Mouse (Mus musculus): ENCODE results near the gene Chrd. TPM values are rescaled to one million over a fixed set of nuclear protein-coding genes. Genes with fewer than 3 reads are reported as not detected.

Chrd gene
- polyA plus RNA-seq, 1 experiment from 2014 or later, result 1.5 TPM

- H3K4me2 ChIP-seq (ENCODE audit: low read depth, low read length), result no peak overlapping the region
- H3K4me1 ChIP-seq (ENCODE audit: control insufficient read depth, insufficient read depth, low read length), result no peaks in the 10 kb centered on the region
- no peak overlapping the region for H3K4me3 ChIP-seq (ENCODE audit: low read depth, low read length)
- no peaks in the 10 kb centered on the region for H3K27me3 ChIP-seq (ENCODE audit: control insufficient read depth, insufficient read depth, low read length)
- H3K9ac ChIP-seq (replicated peaks; ENCODE audit: low read length), result no peak overlapping the region
- no peak for ATAC-seq (replicated peaks; ENCODE audit: insufficient number of reproducible peaks, low FRiP score, low TSS enrichment, low read depth)
- no peak for DNase-seq (ENCODE audit: low spot score)
- WGBS, result 84% methylated on average over 4 of the region's 4 CpGs
- no peak overlapping the region for H3K27ac ChIP-seq (replicated peaks; ENCODE audit: low read depth, low read length)
- no peaks in the 10 kb centered on the region for H3K9me3 ChIP-seq (replicated peaks; ENCODE audit: control insufficient read depth, low read length)
- no peaks in the 10 kb centered on the region for H3K36me3 ChIP-seq (replicated peaks; ENCODE audit: control insufficient read depth, insufficient read depth, low read depth, low read length)
These were observed 48.2 kb downstream of the Chrd start for GRCm38 (mm10) chr16:20781101-20781630.

- ATAC-seq (replicated peaks; ENCODE audit: insufficient number of reproducible peaks, low FRiP score, low TSS enrichment, low read depth) (no peak), DNase-seq (ENCODE audit: low spot score) (no peak)
- Histone ChIP-seq H3K4me1 (ENCODE audit: control insufficient read depth, insufficient read depth, low read length) (no peaks in the 10 kb centered on the region), H3K9ac (replicated peaks; ENCODE audit: low read length) (no peak overlapping the region), H3K4me3 (ENCODE audit: low read depth, low read length) (no peak overlapping the region), H3K9me3 (replicated peaks; ENCODE audit: control insufficient read depth, low read length) (no peaks in the 10 kb centered on the region), H3K4me2 (ENCODE audit: low read depth, low read length) (no peak overlapping the region), H3K36me3 (replicated peaks; ENCODE audit: control insufficient read depth, insufficient read depth, low read depth, low read length) (no peaks in the 10 kb centered on the region), H3K27ac (replicated peaks; ENCODE audit: low read depth, low read length) (no peak overlapping the region), H3K27me3 (ENCODE audit: control insufficient read depth, insufficient read depth, low read length) (no peaks in the 10 kb centered on the region)
- WGBS, result 85% methylated on average over 2 of the region's 2 CpGs
These were observed 51.0 kb downstream of the Chrd start for GRCm38 (mm10) chr16:20783891-20784290.

DNA sequence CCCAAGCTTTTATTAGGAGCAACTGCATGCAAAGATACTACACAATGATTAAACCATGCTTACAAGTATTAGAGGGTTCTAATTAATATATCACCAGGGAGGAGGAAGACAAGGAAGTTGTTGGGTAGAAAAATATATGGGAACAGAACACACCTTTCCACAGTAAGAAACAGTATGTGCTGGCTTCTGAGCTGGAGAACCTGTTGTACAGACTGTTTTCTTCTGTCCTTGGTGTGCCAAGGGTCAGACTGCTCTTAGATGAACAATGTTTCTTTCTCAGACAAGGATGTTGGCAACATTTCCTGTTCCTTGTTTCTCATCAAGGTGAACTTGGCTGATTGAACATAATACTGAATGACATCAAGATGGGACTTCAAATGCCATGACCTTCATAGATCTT, 51.8 kb downstream of the Chrd start:
- DNase-seq (ENCODE audit: low spot score) (no peak), ATAC-seq (replicated peaks; ENCODE audit: insufficient number of reproducible peaks, low FRiP score, low TSS enrichment, low read depth) (no peak)
- no peak overlapping the region for H3K9ac ChIP-seq (replicated peaks; ENCODE audit: low read length)
- no peaks in the 10 kb centered on the region for H3K4me1 ChIP-seq (ENCODE audit: control insufficient read depth, insufficient read depth, low read length)
- no peaks in the 10 kb centered on the region for H3K36me3 ChIP-seq (replicated peaks; ENCODE audit: control insufficient read depth, insufficient read depth, low read depth, low read length)
- H3K27me3 ChIP-seq (ENCODE audit: control insufficient read depth, insufficient read depth, low read length), result no peaks in the 10 kb centered on the region
- H3K4me3 ChIP-seq (ENCODE audit: low read depth, low read length), result no peak overlapping the region
- no peaks in the 10 kb centered on the region for H3K9me3 ChIP-seq (replicated peaks; ENCODE audit: control insufficient read depth, low read length)
- no peak overlapping the region for H3K4me2 ChIP-seq (ENCODE audit: low read depth, low read length)
- H3K27ac ChIP-seq (replicated peaks; ENCODE audit: low read depth, low read length), result no peak overlapping the region

- no peak overlapping the region for H3K9ac ChIP-seq (replicated peaks; ENCODE audit: low read length)
- DNase-seq (ENCODE audit: low spot score) (no peak), ATAC-seq (replicated peaks; ENCODE audit: insufficient number of reproducible peaks, low FRiP score, low TSS enrichment, low read depth) (no peak)
- H3K4me1 ChIP-seq (ENCODE audit: control insufficient read depth, insufficient read depth, low read length), result no peaks in the 10 kb centered on the region
- no peak overlapping the region for H3K27ac ChIP-seq (replicated peaks; ENCODE audit: low read depth, low read length)
- H3K36me3 ChIP-seq (replicated peaks; ENCODE audit: control insufficient read depth, insufficient read depth, low read depth, low read length), result no peaks in the 10 kb centered on the region
- H3K4me3 ChIP-seq (ENCODE audit: low read depth, low read length), result no peak overlapping the region
- no peaks in the 10 kb centered on the region for H3K27me3 ChIP-seq (ENCODE audit: control insufficient read depth, insufficient read depth, low read length)
- H3K4me2 ChIP-seq (ENCODE audit: low read depth, low read length), result no peak overlapping the region
- H3K9me3 ChIP-seq (replicated peaks; ENCODE audit: control insufficient read depth, low read length), result no peaks in the 10 kb centered on the region
- WGBS, result 92% methylated on average over 6 of the region's 6 CpGs
These were observed 53.6 kb downstream of the Chrd start for GRCm38 (mm10) chr16:20786556-20786955.

- no peak overlapping the region for H3K9ac ChIP-seq (replicated peaks; ENCODE audit: low read length)
- H3K27me3 ChIP-seq (ENCODE audit: control insufficient read depth, insufficient read depth, low read length), result no peaks in the 10 kb centered on the region
- H3K27ac ChIP-seq (replicated peaks; ENCODE audit: low read depth, low read length), result no peak overlapping the region
- DNase-seq (ENCODE audit: low spot score) (no peak), ATAC-seq (replicated peaks; ENCODE audit: insufficient number of reproducible peaks, low FRiP score, low TSS enrichment, low read depth) (no peak)
- no peaks in the 10 kb centered on the region for H3K9me3 ChIP-seq (replicated peaks; ENCODE audit: control insufficient read depth, low read length)
- no peaks in the 10 kb centered on the region for H3K36me3 ChIP-seq (replicated peaks; ENCODE audit: control insufficient read depth, insufficient read depth, low read depth, low read length)
- WGBS, result 66% methylated on average over 6 of the region's 6 CpGs
- no peak overlapping the region for H3K4me2 ChIP-seq (ENCODE audit: low read depth, low read length)
- H3K4me3 ChIP-seq (ENCODE audit: low read depth, low read length), result no peak overlapping the region
- H3K4me1 ChIP-seq (ENCODE audit: control insufficient read depth, insufficient read depth, low read length), result no peaks in the 10 kb centered on the region
These were observed 58.9 kb downstream of the Chrd start for GRCm38 (mm10) chr16:20791803-20792202.

Other genes with a start within 250 kb of the Chrd start
- 144 and 156 TPM in 2 replicates for gene Eif2b5, start 234.3 kb upstream of the Chrd start, polyA plus RNA-seq (2014; fragmentation: Nextera tagmentation; extraction: Ambion mirVana)
- 37.1 and 38.5 TPM in 2 replicates for gene Dvl3, start 216.1 kb upstream of the Chrd start, polyA plus RNA-seq (2014; fragmentation: Nextera tagmentation; extraction: Ambion mirVana)
- 726 and 756 TPM in 2 replicates for gene Ap2m1, start 197.6 kb upstream of the Chrd start, polyA plus RNA-seq (2014; fragmentation: Nextera tagmentation; extraction: Ambion mirVana)
- gene Abcf3, start 184.6 kb upstream of the Chrd start, polyA plus RNA-seq (2014; fragmentation: Nextera tagmentation; extraction: Ambion mirVana), result 56.3 and 58.1 TPM in 2 replicates
- gene Vwa5b2, start 143.7 kb upstream of the Chrd start, polyA plus RNA-seq (2014; fragmentation: Nextera tagmentation; extraction: Ambion mirVana), result 1.4 TPM in 2 replicates
- 32.5 and 35.8 TPM in 2 replicates for gene Eef1akmt4, start 121.5 kb upstream of the Chrd start, polyA plus RNA-seq (2014; fragmentation: Nextera tagmentation; extraction: Ambion mirVana)
- gene Gm49333, start 121.5 kb upstream of the Chrd start, polyA plus RNA-seq (2014; fragmentation: Nextera tagmentation; extraction: Ambion mirVana), result not detected in 2 replicates
- 47.3 and 49.4 TPM in 2 replicates for gene Alg3, start 121.4 kb upstream of the Chrd start, polyA plus RNA-seq (2014; fragmentation: Nextera tagmentation; extraction: Ambion mirVana)
- 1.8 and 2.2 TPM in 2 replicates for gene Camk2n2, start 111.8 kb upstream of the Chrd start, polyA plus RNA-seq (2014; fragmentation: Nextera tagmentation; extraction: Ambion mirVana)
- 2.4 and 2.5 TPM in 2 replicates for gene Ece2, start 103.3 kb upstream of the Chrd start, polyA plus RNA-seq (2014; fragmentation: Nextera tagmentation; extraction: Ambion mirVana)
- 500 and 501 TPM in 2 replicates for gene Psmd2, start 81.5 kb upstream of the Chrd start, polyA plus RNA-seq (2014; fragmentation: Nextera tagmentation; extraction: Ambion mirVana)
- 156 TPM in 2 replicates for gene Eif4g1, start 64.8 kb upstream of the Chrd start, polyA plus RNA-seq (2014; fragmentation: Nextera tagmentation; extraction: Ambion mirVana)
- 3.9 and 4.4 TPM in 2 replicates for gene Fam131a, start 39.9 kb upstream of the Chrd start, polyA plus RNA-seq (2014; fragmentation: Nextera tagmentation; extraction: Ambion mirVana)
- 120 and 124 TPM in 2 replicates for gene Polr2h, start 15.5 kb upstream of the Chrd start, polyA plus RNA-seq (2014; fragmentation: Nextera tagmentation; extraction: Ambion mirVana)
- 13.0 and 14.8 TPM in 2 replicates for gene Clcn2, start 15.4 kb upstream of the Chrd start, polyA plus RNA-seq (2014; fragmentation: Nextera tagmentation; extraction: Ambion mirVana)
- gene Thpo, start 1.4 kb downstream of the Chrd start, polyA plus RNA-seq (2014; fragmentation: Nextera tagmentation; extraction: Ambion mirVana), result 0.48 TPM in 1 of 2 replicates, not detected in the other

Measured in embryonic facial prominence, embryonic 11.5 days (tissue).